Mouse (Mus musculus): ENCODE data around the gene B4galnt4.

The B4galnt4 gene

DNA sequence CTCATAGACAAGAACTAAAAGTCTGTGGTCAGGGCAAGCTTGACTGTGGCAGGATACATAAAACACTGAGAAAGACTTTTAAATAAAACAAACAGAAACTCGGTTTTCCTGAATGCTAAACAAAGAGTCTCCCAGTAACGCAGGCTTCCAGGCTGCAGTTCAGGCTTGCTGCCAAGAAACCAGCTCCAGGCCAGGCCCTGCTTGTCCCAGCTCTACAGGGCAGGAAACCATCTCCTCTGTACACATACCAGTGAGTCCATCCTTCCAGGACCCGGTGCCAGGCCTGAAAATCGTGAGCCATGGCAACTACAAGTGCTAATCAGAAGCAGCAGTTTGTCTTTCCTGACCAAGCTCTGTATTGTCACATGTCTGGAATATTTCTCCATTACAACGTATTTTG, 19.2 kb upstream of the B4galnt4 start:
- peak; percentile 73 for DNase-seq (ENCODE audit: low spot score)

DNA sequence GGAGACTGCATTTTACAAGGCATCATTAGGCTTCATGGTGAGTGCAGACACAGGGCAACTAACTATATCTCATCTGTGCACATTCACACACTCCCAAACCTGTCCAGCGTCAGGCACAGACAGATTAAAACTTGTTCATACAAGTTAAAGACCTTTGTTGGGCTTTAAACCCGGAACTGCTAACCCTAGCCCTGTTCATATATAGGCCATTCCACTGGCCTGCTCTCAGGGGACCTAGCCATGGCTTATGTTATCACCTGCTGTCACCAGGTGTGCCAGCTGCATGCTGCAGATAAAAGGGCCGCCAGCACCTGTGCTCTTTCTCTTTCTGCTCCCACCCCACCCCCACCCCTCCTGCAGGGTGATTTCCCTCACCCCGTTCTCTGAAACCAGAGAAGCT, 18.4 kb upstream of the B4galnt4 start:
- no peak for DNase-seq (ENCODE audit: low spot score)

DNA sequence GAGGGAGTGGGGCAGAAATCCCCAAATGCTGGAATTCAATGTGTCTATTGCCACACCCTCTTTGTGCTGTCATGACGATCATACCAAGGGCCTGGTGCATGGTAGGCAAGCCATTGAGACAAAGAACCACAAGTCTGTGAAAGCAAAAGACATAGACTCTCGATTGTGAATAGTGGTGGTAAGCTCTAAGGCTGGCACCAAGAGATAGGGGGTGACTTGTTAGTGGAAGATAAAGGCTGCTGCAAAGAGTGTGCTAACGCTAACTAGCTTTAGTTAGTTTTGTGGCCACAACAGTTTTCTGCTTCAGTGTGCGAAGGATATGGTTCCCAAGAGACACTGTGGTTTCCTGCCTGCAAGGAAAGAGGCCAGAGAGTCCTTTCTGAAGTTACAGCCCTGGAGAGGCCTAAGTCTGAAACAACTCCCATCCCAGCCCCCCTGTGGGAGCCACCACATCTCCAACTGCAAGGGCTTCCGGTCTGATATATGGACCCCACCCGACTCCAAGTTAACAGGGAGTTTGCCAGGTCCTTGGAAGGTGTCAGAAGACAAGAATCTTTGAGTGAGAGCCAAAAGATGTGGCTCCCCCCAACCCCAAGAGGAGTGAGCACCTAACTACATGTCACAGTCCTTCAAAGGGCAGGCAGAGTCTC, 13.8 kb upstream of the B4galnt4 start:
- DNase-seq (ENCODE audit: low spot score), result no peak

DNA sequence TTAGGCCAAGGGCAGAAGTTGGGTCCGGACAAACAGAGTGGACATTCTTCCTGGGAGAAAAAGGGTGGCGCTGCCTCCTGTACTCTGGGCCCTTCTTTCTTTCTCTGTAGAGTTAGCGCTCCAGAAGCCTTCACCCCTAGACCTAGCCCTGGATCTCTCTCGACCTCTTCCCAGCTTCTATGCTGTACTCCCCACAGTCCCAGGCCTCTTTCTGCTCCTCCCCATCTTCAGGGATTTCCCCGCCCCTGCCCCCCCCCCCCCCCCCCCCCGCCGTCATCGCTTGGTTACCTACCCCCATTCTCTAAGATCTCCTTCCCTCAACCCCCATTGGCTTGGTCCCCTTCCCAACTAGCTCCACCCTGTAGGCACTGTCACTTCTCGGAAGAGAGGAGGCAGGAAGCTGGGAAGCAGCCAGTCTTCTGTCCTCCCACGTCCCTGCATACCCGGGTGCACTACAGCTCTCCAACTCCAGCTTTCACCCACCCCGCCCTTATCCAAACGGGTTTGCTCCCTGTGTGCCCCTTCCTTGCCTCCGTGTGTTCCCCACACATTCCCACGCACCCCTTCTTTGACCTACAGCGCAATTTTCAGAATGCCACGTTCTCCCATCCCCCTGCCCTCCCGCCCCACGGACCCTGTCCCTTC, 13.2 kb upstream of the B4galnt4 start:
- peak; percentile 69 for DNase-seq (ENCODE audit: low spot score)

DNA sequence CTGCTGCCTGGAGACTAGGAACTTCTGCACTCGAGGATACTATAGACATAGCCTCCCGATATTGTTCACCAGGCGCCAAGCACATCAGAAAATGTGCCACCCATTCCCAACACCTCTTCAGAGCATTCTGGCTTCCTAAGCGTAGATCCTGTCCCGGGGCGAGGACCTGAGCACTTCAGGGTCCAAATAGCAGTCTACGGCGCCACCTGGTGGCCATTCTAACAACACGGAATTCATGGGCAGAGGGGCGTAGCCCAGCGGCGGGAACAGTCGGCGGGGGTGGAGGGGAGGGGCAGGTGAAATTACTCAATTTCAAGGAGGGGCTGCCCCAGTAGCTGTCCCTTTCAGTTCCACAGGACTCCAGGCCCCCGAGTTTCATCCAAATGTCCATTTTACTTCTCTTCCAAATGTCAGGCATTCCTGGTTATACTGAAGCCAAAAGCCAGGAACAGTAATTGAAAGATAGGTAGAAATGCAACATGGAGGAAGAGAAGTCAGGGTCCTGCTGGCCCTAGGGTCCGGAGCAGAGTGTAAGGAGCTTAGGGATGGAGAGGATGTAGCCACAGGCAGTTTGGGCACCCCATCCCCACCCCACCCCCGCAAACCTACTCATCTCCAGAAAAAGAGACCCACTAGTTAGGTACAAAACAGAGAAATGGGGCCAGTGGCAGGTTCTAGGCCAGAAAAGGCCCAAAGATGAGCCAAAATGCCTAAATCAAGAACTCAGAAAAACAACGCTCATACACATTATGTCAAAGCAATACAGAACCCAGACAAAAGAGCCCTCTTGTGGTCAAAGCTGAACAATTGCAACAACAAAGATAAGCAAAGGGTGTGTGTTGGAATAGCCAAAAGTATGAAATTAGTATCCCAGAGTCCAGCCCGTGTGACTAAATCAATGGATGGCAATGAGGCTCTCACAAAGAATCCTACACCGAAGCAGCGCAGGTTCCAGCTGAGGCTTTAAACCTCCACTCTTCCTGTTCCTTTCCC, 12.4 kb upstream of the B4galnt4 start:
- peak; percentile 86 for DNase-seq (ENCODE audit: low spot score)

DNA sequence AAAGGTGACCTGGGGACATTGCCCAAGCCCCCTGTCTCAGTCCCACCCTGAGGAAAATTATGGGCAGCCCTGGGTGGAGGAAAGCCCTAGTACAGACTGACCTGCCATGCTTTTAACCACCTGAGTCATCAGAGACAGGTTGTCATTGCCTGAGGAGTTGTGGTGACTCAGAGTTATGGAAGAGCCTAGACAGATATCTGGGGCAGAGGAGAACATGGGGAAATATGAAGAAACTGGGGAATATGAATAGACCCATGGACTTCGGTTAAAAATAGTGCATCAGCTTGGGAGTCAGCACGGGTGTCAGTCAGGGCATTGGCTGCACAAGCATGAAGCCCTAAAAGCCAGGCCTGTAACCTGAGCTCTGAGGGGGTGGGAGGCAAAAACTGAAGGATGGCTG, 11.6 kb upstream of the B4galnt4 start:
- DNase-seq (ENCODE audit: low spot score), result no peak

DNA sequence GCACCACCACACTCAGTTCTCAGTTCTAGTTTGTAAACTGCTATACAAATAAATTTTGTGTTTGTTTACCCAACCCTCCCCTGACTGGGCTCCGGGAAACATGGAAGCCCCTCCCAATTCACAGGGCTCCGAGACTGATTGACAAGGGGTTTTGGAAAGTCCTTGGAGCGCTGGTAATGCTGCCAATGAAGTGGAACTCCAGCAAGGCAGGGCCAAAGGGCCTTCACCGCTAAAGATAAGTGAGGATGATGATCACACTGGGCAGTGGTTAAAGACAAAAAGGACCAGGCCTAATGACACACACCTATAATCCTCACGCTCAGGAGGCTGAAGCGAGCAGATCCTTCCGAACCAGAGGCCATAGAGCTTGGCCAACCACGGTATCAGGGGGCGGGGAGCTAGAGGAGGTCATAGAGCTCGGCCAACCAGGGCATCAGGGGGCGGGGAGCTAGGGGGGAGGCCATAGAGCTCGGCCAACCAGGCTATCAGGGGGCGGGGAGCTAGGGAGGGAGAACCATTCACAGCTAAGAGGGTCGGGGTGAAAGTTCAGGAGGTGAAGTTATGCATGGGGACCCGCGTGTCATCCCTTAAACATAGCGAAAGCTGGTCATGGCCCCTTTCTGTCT, 9.7 kb upstream of the B4galnt4 start:
- no peak for DNase-seq (ENCODE audit: low spot score)

DNA sequence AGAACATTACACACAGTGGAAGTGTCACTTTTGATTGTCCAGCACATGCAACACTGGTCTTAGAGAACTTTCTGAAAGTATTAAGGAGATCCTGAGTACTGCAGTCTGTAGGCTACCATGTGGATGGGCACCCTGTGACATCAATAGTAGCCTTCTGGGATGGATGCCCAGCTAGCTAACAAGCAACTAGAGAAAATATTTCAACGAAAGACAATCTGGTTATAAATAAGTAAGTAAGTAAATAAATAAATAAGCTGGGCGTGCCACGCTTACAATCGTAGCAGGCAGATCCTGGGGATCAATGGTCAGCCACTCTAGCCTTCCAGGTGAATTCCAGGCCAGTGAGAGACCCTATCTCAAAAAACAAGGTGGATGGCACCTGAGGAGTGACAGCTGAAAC, 8.9 kb upstream of the B4galnt4 start:
- DNase-seq (ENCODE audit: low spot score), result no peak

DNA sequence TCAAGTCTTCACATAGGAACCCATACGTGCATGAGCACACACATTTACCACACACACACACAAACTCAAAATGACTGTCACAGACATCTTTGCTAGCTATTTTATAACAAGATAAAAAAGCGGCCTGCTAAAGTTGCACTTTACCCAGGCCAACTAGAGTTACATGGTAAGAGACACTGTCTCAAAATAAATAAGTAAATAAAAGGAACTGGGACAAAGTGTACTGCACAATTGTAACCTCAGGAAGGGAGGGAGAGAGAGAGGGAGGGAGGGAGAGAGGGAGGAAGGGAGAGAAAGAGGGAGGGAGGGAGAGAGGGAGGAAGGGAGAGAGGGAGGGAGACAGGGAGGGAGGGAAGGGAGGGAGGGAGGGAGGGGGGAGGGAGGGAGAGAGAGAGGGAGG, 8.5 kb upstream of the B4galnt4 start:
- DNase-seq (ENCODE audit: low spot score), result no peak

DNA sequence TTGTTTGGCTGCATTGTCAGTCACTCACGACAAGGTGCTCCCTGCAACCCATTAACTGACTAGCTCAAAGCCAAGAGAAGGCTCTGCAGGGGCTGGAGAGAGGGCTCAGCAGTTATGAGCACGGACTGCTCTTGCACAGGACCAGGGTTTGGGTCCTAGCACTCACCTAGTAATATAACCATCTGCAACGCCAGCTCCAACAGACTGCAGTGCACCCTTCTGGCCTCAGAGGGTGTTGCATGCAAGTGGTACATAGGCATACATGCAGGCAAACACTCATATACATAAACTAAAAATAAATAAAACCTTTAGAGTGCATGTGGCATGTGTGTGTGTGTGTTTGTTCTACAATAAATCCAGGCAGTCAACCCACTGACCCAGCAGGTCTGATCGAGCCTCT, 5.1 kb upstream of the B4galnt4 start:
- no peak for DNase-seq (ENCODE audit: low spot score)

DNA sequence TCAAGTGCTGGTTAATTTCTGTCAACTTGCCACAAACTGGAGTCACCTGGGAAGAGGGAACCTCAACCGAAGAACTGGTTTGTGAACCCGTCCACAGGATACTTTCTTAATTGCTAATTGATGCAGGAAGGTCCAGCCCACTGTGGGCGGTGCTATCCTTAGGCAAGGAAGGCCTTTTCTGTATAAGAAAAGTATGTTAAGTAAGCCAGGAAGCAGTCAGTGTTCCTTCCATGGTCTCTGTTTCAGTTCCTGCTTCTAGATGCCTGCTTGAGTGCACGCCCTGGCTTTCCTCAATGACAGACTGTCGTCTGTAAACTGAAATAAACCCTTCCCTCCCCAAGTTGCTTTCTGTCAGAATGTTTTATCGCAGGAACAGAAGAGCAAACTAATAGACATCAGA, 3.9 kb upstream of the B4galnt4 start:
- no peak for DNase-seq (ENCODE audit: low spot score)

DNA sequence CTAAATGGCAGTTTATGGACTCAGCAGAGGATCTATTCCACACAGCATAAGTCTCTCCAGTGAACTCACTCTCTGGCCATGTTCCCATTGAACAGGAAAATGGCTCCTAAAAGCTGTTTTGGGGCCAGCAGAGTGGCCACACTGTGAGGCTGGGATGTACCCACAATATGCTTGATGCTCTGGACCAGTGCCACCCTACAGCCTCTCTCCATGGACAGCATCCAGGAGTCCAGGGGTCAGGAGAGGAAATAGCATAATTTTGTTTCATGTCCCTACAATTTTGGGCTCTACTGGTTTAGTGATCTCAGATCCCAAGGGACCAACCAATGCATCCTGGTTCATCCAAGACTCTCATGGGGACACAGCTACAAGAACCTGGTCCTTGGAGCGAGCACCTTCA, 3.4 kb upstream of the B4galnt4 start:
- DNase-seq (ENCODE audit: low spot score), result no peak

DNA sequence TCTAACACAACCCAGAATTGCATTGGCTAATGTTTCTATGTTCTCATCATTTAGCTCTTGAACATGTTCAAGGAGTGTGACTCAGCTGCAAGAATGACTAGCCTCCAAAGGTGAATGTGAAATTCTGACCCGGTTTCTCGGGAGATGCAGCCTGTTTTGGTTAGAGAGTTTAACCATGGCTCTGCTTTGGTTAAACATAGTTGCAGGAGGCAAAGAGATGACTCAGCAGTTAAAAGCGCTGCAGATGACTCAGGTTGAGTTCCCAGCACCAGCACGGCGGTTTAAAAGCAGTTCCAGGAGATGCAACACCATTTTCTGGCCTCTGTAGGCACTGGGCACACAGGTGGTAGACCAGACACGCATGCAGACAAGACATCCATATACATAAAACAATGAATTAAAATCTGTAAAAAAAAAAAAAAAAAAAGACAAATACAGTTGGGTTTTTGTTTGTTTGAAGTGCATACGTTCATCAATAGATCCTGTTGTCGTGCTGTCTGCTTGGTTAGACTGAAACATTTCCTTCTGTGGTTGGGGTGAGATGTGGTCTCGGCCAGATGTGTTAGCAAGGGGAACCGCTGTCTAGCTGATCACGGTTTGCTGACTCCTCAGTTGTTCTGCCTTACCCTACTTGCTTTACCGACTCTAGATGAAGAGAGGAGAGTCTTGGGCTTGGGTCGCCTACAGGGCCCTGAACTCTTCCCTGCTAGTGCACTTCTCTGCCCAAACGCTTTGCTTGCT, 2.1 kb upstream of the B4galnt4 start:
- DNase-seq (ENCODE audit: low spot score), result no peak

DNA sequence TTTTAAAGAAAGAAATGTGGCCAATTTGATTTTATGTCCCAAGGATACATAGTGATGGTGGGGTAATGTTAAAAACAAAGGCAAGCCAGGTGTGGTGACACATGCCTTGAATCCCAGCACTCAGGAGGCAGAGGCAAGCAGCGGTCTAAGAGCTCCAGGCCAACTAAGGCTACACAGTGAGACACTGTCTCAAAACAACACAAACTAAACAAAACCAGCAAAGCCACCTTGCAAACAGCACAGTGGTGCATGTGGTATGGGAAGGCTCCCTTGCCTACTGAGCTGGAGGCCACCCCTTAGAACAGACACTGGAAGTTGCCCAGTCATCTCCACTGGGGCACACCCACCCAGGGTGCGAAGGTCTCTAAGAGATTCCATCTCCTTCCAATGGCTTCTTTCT, 975 bp upstream of the B4galnt4 start:
- peak; percentile 56 for DNase-seq (ENCODE audit: low spot score)

DNA sequence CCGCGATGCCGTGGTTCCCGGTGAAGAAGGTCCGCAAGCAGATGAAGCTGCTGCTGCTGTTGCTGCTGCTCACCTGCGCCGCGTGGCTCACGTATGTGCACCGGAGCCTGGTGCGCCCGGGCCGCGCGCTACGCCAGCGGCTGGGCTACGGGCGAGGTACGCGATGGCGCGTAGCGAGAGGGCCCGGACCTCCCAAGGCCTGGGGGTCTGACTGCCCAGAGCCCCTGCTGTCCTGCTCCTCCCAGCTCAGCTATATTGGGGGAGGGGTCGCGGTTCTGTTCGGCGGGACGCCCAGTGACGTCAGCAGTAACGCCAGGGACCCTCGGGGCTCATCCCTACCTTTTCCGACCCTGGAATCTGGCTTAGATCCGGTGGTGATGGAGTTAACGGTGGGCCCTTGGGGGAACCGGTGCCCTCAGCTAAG, 377 bp downstream of the B4galnt4 start:
- DNase-seq (ENCODE audit: low spot score), result no peak

DNA sequence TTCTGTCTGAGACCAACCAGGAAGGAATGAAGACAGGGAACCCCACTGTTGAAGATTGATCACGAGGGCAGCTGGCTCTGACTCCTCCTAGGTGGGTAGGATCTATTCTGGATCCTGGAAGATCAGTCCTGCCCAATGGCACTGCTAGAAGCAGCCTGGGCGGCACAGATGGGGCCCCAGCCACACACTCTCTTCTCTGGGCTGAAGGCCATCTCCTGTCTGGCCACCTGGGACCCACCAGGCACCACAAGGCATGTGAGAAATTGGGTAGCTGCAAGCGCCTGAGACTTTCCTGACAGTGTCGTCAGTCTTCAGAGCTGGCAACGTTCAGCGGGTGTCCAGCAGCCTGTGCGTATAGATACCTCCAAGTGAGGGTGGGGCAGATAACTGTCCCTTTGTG, 1.6 kb downstream of the B4galnt4 start:
- DNase-seq (ENCODE audit: low spot score), result no peak

DNA sequence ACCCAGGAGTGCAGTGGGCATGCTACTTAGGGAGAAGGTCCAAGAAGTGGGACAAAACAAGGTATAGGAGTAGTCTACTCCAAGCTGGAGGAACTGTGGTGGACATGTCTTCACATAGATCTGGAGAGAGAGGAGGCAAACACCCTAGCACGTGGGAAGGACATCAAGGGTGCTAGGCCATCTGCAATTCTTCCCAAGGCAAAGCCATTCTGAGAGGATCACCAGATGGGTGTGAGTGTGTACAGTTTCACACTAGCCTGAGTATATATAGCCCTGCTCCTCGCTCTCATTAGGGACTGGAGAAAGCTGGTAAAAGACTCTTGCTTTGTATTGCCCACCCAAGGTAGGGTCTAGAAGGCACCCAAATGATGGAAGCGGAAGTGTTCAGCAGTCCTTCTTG, 2.4 kb downstream of the B4galnt4 start:
- no peak for DNase-seq (ENCODE audit: low spot score)

DNA sequence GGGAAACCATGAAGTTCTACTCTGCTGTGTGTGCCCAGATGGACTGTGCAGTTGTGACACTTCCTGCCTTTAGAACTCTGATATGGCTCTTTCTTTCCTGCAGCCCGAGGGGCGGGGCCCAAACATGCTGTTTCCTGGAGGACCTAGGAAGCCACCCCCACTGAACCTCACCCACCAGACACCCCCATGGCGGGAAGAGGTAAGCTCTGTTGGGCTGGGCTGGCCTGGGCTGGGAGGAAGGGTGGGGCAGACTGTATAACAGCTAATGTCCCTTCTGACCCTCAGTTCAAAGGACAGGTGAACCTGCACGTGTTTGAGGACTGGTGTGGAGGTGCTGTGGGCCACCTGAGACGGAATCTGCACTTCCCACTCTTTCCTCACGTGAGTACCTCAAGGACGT, 3.3 kb downstream of the B4galnt4 start:
- DNase-seq (ENCODE audit: low spot score), result no peak

DNA sequence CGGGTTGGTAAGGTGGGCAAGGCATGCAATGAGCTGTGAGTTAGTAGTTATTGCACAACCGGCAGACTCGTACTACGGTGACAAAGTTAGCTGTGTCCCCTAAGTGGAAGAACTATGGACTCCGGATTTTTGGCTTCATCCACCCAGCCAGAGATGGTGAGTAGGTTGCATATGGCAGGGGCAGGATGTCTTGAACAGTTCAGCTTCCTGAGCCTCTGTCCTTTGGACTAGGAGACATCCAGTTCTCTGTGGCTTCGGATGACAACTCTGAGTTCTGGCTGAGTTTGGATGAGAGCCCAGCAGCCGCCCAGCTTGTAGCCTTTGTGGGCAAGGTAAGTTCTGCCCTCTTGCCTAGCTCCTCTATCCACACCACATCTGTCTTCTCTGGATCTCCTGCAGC, 3.7 kb downstream of the B4galnt4 start:
- DNase-seq (ENCODE audit: low spot score), result no peak

DNA sequence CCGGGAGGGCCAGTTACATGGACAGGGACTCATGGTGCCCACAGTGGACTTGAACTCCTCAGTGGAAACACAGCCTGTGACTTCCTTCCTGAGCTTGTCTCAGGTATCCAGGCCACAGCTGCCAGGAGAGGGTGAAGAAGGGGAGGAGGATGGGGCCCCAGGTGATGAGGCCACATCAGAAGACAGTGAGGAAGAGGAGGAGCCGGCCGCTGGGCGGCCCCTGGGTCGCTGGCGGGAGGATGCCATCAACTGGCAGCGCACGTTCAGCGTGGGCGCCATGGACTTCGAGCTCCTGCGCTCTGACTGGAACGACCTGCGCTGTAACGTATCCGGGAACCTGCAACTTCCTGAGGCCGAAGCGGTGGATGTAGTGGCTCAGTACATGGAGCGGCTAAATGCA, 7.4 kb downstream of the B4galnt4 start:
- no peak for DNase-seq (ENCODE audit: low spot score)

DNA sequence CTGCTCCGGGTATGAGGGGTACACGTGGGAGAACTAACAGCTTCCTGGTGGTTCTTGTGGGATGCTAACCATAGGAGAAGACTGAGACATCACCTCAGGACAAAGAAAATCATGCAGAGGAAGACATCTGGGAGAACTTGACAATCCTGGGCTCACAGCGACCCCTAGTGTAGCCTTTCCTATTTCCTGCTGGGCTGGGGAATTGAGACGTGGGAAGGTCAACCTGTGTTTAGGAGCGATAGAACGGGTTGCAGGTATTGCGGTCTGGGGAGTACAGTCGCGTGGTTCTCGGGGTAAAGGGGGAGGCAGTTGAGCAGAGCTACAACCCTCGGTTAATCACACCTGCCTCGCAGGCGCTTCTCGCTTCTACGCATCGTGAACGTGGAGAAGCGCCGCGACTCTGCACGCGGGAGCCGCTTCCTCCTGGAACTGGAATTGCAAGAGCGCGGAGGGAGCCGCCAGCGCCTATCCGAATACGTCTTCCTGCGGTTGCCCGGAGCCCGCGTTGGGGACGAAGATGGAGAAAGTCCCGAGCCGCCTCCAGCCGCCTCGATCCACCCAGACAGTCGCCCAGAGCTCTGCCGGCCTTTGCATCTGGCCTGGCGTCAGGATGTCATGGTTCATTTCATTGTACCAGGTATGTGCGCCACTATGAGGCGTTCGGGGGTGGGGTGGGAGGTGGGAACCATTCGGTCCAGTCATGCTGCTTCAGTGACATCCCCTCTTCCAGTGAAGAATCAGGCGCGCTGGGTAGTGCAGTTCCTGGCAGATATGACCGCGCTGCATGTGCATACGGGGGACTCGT, 9.4 kb downstream of the B4galnt4 start:
- no peak for DNase-seq (ENCODE audit: low spot score)

All from testis, postnatal 14 days (tissue).